Mouse (Mus musculus): Measurements from ENCODE around the gene Arf1. TPM values are rescaled to one million over a fixed set of nuclear protein-coding genes. Genes with fewer than 3 reads are reported as not detected.

Arf1 gene
- total and polyA plus RNA-seq, 3 experiments = 498 to 733 (median 509) TPM

DNA sequence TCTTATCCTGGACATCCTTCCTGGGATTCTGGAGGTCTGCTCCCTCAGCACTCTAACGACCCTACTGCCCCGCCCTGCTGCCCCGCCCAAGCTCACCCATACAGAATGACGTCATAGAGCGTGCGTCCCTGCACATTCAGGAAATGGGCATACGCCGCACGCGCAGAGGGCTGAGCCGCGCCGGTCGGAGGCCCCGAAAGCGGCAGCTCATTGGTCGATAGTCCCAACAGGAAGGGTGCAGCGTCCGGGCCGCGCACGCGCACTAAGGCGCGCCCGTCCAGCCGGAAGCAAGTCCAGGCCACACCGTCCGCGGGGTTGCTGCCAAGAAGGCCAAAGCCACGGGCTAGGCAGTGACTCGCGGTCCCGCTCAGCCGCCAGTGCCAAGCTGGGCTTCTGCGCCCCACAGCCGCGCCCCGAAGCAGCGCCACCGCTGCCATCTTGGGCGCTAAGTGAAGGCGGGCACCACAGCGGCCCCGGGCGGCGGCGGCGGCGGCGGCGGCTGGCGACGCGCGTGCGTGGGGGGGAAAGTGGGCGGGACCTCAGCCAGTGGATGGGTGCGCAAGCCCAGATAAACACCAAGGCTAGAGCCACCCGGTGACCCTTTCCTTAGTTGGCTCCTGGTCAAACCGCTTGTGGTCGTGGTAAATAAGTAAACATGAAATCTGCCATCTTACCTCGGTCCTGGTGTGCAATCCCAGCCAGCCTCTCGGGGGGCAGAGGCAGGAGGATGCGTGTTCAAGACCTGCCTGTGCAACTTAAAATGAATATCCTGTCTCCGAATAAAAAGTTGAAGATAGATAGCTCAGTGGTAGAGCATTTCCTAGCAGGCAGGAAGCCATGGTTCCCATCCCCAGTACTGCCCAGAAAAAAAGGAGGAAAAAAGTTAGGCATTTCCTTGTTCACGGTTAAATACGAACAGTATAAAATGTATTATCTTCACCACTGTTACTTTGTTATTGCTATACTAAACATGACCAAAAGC lies 64.5 kb downstream of the Arf1 start, which contains the start of gene Iba57 (continued):
- TF ChIP-seq TBP (conservative IDR thresholded peaks at IDR 0.05; ENCODE audit: low read depth, low read length) = peak; percentile 55; the same call in 1 of the 2 replicates

DNA sequence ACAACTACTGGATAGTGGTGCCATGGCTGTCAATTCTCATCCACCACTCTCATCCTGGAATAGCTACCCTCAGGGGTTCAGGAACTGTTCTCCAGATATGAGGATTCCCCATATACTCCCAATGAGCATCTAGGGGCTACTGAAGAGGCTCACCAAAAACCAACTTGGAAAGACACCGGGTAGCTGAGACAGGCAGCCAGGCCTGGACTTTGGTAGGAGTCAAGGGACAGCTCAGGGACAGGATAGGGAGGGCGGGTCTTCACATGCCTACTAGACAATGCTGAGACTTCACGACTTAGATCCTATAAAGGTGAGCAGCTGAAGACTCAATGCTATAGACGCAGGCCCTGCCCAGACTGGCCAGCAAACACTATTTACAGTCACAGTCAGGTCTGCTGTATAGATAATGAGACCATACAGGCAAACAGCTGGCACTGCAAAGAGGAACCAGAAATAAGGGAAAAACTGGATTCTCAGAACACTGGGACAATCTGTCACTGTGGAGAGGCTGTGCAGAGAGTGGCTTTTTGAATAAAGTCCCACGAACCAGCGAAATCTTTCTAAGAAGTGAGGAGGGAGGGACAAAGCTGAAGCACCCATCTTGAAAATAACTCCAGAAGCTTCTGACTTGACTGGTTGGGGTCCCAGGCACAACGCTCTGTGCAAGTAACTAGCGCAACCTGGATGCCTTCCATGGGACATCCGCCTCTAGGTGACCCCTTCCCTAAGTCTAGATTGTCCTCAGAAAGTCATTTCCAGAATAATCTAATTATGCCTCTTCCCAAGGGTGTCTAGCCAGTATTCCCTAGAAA lies 65.4 kb downstream of the Arf1 start:
- peaks cover 28 to 56% of the 10 kb centered on the region in 2 experiments for H3K4me1 ChIP-seq (ENCODE audit: control insufficient read depth in 1 of 2, insufficient read depth in 2 of 2)
- H3K9ac ChIP-seq (ENCODE audit: insufficient read depth, low read depth) = peak overlapping the region; percentile 70
- no peak for DNase-seq (ENCODE audit: extremely low read depth)
- peaks cover 6 to 14% of the 10 kb centered on the region in 2 experiments for H3K36me3 ChIP-seq (replicated peaks in 1 of 2; ENCODE audit: control insufficient read depth in 1 of 2, insufficient read depth in 1 of 2, low read length in 1 of 2)
- no peaks in the 10 kb centered on the region for H3K27me3 ChIP-seq (replicated peaks)
- no peaks in the 10 kb centered on the region for H3K79me2 ChIP-seq (replicated peaks; ENCODE audit: control insufficient read depth, extremely low read depth, insufficient read depth, poor library complexity, severe bottlenecking)
- dilution Hi-C loops (cut with MboI; ENCODE audit: extremely low pct_ligation_motif_present, extremely low pct_unique_long_range_greater_than_20kb, low sequenced_read_pairs) (no loop called here), in situ Hi-C loops (cut with MboI; ENCODE audit: low pct_ligation_motif_present, low pct_unique_long_range_greater_than_20kb, low sequenced_read_pairs) (no loop called here)
- no peaks in the 10 kb centered on the region for H3K9me3 ChIP-seq (replicated peaks; ENCODE audit: low read length)
- no peak overlapping the region for H3K27ac ChIP-seq (ENCODE audit: insufficient read depth, low read depth)
- peak overlapping the region; percentile 87 for H3K4me2 ChIP-seq (ENCODE audit: insufficient read depth, low read depth, poor library complexity, severe bottlenecking)
- H3K4me3 ChIP-seq (replicated peaks in 1 of 3; ENCODE audit: low read depth in 2 of 3, low read length in 2 of 3, poor library complexity in 1 of 3) = peak overlapping the region; percentile 44 to 67 (median 63)
- no peak for TF ChIP-seq UBTF (IDR thresholded peaks at IDR 0.05; ENCODE audit: low read depth, low read length)
- TF ChIP-seq MAZ (IDR thresholded peaks at IDR 0.05; ENCODE audit: low read depth, low read length) = no peak
- no peak for TF ChIP-seq GABPA (IDR thresholded peaks at IDR 0.05; ENCODE audit: insufficient replicate concordance, low read depth, low read length)
- TF ChIP-seq ETS1 (conservative IDR thresholded peaks at IDR 0.05; ENCODE audit: low read depth, low read length) = no peak
- TF ChIP-seq BHLHE40 (IDR thresholded peaks at IDR 0.05; ENCODE audit: low read depth, low read length) = no peak
- TF ChIP-seq ZC3H11A (IDR thresholded peaks at IDR 0.05; ENCODE audit: low read depth, low read length) = no peak
- no peak for TF ChIP-seq E2F4 (IDR thresholded peaks at IDR 0.05; ENCODE audit: insufficient replicate concordance, low read depth, low read length)
- TF ChIP-seq ELF1 (IDR thresholded peaks at IDR 0.05; ENCODE audit: low read depth, low read length) = no peak

Other genes starting within 250 kb of the Arf1 start
- gene Obscn, start 91.9 kb downstream of the Arf1 start, total RNA-seq (2012; rRNA removed) = 0.13 and 0.17 TPM in 2 replicates
- 0.08 and 0.13 TPM in 2 replicates for gene Obscn, start 91.9 kb downstream of the Arf1 start, total RNA-seq (2014; rRNA removed)
- gene Obscn, start 91.9 kb downstream of the Arf1 start, polyA plus RNA-seq (2012; ENCODE audit: insufficient read length, low read depth) = 0.09 and 0.14 TPM in 2 replicates
- 7.5 and 7.9 TPM in 2 replicates for gene Iba57, start 64.5 kb downstream of the Arf1 start, total RNA-seq (2012; rRNA removed)
- 3.6 and 4.0 TPM in 2 replicates for gene Iba57, start 64.5 kb downstream of the Arf1 start, total RNA-seq (2014; rRNA removed)
- 4.6 and 5.1 TPM in 2 replicates for gene Iba57, start 64.5 kb downstream of the Arf1 start, polyA plus RNA-seq (2012; ENCODE audit: insufficient read length, low read depth)
- gene Gjc2, start 45.1 kb downstream of the Arf1 start, total RNA-seq (2012; rRNA removed) = 0.08 TPM in 1 of 2 replicates, not detected in the other
- gene Gjc2, start 45.1 kb downstream of the Arf1 start, total RNA-seq (2014; rRNA removed) = 0.13 TPM in 1 of 2 replicates, not detected in the other
- not detected in 2 replicates for gene Gjc2, start 45.1 kb downstream of the Arf1 start, polyA plus RNA-seq (2012; ENCODE audit: insufficient read length, low read depth)
- gene Guk1, start 36.1 kb downstream of the Arf1 start, total RNA-seq (2012; rRNA removed) = 148 and 149 TPM in 2 replicates
- gene Guk1, start 36.1 kb downstream of the Arf1 start, total RNA-seq (2014; rRNA removed) = 130 and 148 TPM in 2 replicates
- gene Guk1, start 36.1 kb downstream of the Arf1 start, polyA plus RNA-seq (2012; ENCODE audit: insufficient read length, low read depth) = 111 and 139 TPM in 2 replicates
- gene Mrpl55, start 25.8 kb downstream of the Arf1 start, total RNA-seq (2012; rRNA removed) = 74.4 and 80.4 TPM in 2 replicates
- gene Mrpl55, start 25.8 kb downstream of the Arf1 start, total RNA-seq (2014; rRNA removed) = 81.1 and 92.9 TPM in 2 replicates
- gene Mrpl55, start 25.8 kb downstream of the Arf1 start, polyA plus RNA-seq (2012; ENCODE audit: insufficient read length, low read depth) = 72.0 and 88.2 TPM in 2 replicates
- gene 2310033P09Rik, start 19.9 kb downstream of the Arf1 start, total RNA-seq (2012; rRNA removed) = 15.3 and 18.2 TPM in 2 replicates
- 7.9 and 8.6 TPM in 2 replicates for gene 2310033P09Rik, start 19.9 kb downstream of the Arf1 start, total RNA-seq (2014; rRNA removed)
- 44.1 and 50.2 TPM in 2 replicates for gene 2310033P09Rik, start 19.9 kb downstream of the Arf1 start, polyA plus RNA-seq (2012; ENCODE audit: insufficient read length, low read depth)
- gene Wnt3a, start 62.5 kb upstream of the Arf1 start, total RNA-seq (2012; rRNA removed) = not detected in 2 replicates
- gene Wnt3a, start 62.5 kb upstream of the Arf1 start, total RNA-seq (2014; rRNA removed) = not detected in 2 replicates
- gene Wnt3a, start 62.5 kb upstream of the Arf1 start, polyA plus RNA-seq (2012; ENCODE audit: insufficient read length, low read depth) = not detected in 2 replicates
- gene Wnt9a, start 78.7 kb upstream of the Arf1 start, total RNA-seq (2012; rRNA removed) = not detected in 2 replicates
- gene Wnt9a, start 78.7 kb upstream of the Arf1 start, total RNA-seq (2014; rRNA removed) = not detected in 2 replicates
- not detected in 2 replicates for gene Wnt9a, start 78.7 kb upstream of the Arf1 start, polyA plus RNA-seq (2012; ENCODE audit: insufficient read length, low read depth)
- not detected in 2 replicates for gene Prss38, start 147.4 kb upstream of the Arf1 start, total RNA-seq (2012; rRNA removed)
- gene Prss38, start 147.4 kb upstream of the Arf1 start, total RNA-seq (2014; rRNA removed) = not detected in 2 replicates
- not detected in 2 replicates for gene Prss38, start 147.4 kb upstream of the Arf1 start, polyA plus RNA-seq (2012; ENCODE audit: insufficient read length, low read depth)
- 10.2 and 14.0 TPM in 2 replicates for gene Jmjd4, start 221.8 kb upstream of the Arf1 start, total RNA-seq (2012; rRNA removed)
- gene Jmjd4, start 221.8 kb upstream of the Arf1 start, total RNA-seq (2014; rRNA removed) = 9.5 and 9.6 TPM in 2 replicates
- gene Jmjd4, start 221.8 kb upstream of the Arf1 start, polyA plus RNA-seq (2012; ENCODE audit: insufficient read length, low read depth) = 14.3 and 15.7 TPM in 2 replicates
- gene Snap47, start 222.9 kb upstream of the Arf1 start, total RNA-seq (2012; rRNA removed) = 81.8 and 101 TPM in 2 replicates
- 101 and 102 TPM in 2 replicates for gene Snap47, start 222.9 kb upstream of the Arf1 start, total RNA-seq (2014; rRNA removed)
- 93.9 and 95.9 TPM in 2 replicates for gene Snap47, start 222.9 kb upstream of the Arf1 start, polyA plus RNA-seq (2012; ENCODE audit: insufficient read length, low read depth)
- 4.1 and 4.9 TPM in 2 replicates for gene Zfp867, start 244.2 kb upstream of the Arf1 start, total RNA-seq (2012; rRNA removed)
- gene Zfp867, start 244.2 kb upstream of the Arf1 start, total RNA-seq (2014; rRNA removed) = 7.1 and 7.2 TPM in 2 replicates
- 4.6 and 5.6 TPM in 2 replicates for gene Zfp867, start 244.2 kb upstream of the Arf1 start, polyA plus RNA-seq (2012; ENCODE audit: insufficient read length, low read depth)